Mouse (Mus musculus) spleen, adult 18-20 months (tissue): ENCODE data around the gene Fggy.

Experiments used
- DNase-seq, 2 experiments: peaks; one replicate each; pipeline ENCODE4 v3.0.0; 2022; ENCODE audit warnings: mixed read lengths in 2 of 2

Gene Fggy

DNA sequence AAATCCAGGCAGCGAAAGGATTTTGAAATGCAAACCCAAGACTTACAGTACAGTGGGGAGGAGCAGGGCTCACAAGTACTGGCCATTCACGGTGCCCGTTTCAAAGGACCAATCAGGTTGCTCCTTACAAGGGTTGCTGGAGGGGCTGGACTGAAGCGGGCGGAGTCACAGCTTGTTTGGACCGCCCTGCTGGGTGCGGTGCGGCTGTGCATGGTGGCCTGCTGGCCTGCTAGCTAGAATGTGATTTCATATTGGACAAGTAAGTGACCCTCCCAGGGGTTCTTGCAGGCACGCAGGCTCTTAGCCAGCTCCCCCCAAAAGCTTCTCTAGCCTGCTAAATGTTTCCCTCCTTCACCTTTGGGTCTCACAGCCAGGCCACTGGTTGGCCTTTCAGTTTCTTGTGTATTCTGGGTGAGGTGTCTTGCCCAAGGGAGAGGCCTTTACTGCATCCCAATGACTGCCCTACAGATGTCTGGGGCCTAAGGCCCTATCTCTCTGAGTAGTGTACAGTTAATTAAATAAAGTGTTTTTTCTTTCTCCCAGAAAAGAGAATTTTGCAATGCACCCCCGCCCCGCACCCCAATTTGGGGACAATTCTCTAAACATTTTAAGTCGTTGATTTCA lies at the start of gene Fggy:
Gene Fggy, plus strand, starts transcription at position 175 of the 624 bp plus-strand sequence.
- DNase-seq: peak; percentile 89 to 94

DNA sequence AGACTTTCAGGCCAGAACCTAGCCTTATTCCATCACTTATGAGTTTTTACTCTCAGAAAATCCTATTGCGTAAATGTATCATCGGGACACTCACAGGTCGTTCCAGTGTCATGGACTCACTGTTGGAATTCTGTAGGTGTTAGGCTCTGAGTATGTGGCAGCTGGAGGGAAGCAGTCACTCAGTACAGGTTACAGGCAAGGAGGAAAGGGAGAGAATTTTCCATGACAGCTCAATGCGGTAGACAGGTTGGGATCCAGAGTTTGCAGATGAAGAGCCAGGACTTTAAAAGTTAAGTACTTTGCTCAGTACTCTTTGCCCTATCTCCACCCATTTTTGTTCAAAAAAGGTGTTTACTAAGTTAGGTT lies 49.4 kb upstream of the Fggy start:
- DNase-seq: no peak

DNA sequence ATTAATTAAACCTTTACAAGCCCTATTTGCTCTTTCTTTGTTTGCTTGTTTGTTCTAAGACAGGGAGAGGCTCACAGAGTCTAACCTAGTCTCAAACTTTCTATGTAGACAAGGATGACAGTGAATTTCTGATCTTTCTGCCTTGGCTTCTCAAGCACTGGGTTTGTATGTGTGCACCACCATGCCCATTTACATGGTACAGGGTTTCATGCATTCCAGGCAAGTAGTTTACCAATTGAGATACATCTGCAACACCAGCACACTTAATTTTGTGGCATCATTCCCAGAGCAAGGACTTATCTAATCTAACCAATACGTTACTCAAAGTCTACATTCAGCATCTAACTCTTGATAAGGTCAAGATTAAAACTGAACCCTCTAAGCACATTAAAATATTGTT lies 38.9 kb upstream of the Fggy start:
- no peak for DNase-seq

DNA sequence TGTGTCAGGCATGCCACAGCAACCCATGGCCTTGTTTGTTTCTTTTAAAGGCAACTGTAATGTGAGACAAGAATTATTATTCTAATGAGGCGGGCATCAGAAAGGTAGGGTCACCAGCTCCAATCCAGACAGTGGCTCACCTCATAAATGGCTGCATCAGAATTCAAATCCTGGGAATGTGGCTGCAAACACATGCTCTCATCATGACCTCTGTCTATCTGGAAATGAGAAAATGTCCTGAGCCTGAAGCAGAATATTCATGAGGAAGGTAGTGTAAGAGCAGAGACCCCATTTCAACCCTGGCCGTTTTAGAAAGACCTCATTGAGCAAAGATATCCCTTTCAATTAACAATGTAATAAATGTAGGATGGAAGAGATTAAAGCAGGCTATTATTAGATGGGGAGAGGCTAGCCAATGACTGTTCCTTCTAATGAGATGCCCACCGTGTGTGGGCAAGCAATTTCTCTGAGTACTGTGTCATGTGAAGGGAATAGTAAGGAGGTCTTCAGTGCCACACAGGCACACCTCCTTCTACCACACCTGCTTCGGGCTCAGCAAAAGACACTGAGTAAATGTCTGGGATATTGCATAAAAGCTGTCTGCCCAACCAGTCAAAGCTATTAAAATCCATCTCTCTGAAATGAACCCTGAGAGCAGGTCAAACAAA lies 37.2 kb upstream of the Fggy start:
- DNase-seq: no peak

DNA sequence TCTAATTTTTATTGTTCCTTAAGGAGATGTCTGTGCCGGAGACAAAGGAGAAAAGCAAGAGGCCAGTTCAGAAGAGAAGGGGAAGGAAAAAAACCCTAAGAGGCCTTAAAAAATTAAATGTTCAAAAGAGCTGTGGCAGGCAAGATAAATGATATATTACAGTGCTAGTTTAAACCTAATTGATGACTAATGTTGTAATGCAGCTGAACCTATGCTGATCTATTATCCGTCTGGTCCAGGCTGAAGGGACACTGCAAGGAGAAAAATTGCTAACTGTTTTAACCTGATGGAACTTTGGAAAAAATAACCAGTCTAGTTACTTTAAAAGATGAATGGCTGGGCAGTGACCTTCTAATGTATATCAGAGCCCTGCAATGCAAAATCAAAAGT lies 36.7 kb upstream of the Fggy start:
- DNase-seq: no peak

DNA sequence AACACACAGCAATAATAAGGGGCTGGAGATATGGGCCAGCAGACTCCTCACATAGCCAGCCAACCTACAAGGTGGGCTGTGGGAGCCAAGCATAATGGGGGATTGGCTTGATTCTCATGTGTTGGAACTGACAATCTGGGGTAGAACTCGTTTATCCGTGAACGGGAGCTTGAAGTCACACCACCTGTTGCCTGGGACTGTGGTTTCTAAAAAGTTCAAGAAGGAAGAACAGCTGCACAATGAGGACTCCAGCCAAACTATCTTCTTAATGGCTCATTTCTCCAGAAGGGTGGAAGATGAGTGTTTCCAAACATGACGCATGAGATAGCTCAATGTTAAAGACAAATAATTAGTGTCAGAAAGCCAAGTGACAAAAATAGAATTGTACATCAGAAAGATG lies 30.7 kb upstream of the Fggy start:
- no peak for DNase-seq

DNA sequence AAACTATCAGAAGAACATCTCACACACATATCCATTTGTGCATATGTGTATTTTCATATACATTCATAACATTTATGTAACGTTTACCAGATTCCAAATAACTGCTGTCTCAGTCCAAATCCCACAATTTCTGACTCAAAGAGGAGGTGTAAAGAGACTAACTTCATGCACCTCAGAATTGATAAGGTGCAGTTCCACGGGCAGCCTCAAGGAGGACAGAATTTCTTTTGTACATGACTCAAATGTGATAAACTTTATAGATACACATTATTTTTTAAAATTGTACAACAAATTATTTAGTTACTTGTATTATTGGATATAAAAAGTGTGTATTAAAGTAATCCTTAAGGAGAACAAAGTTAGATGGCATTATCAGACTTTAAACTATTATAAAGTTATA lies 26.6 kb upstream of the Fggy start:
- no peak for DNase-seq

DNA sequence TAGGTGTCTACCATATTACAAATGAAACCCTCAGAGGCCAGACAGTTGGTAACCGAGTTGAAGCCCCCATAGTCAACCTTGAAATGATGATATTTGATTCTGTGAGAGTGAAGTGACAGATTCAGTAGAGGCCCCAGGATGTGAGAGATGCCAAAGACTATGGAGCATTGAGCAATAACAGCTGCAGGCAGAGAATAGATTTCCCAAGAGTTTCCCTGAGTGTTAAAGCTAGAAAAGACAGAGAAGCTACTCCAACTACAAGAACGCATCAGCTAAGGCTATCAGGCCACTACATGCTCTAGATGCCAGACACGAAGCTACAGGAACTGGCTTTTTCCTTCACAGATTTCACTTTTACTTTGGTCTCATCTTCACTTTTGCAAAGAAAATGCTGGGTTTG lies 23.4 kb upstream of the Fggy start:
- DNase-seq: no peak

DNA sequence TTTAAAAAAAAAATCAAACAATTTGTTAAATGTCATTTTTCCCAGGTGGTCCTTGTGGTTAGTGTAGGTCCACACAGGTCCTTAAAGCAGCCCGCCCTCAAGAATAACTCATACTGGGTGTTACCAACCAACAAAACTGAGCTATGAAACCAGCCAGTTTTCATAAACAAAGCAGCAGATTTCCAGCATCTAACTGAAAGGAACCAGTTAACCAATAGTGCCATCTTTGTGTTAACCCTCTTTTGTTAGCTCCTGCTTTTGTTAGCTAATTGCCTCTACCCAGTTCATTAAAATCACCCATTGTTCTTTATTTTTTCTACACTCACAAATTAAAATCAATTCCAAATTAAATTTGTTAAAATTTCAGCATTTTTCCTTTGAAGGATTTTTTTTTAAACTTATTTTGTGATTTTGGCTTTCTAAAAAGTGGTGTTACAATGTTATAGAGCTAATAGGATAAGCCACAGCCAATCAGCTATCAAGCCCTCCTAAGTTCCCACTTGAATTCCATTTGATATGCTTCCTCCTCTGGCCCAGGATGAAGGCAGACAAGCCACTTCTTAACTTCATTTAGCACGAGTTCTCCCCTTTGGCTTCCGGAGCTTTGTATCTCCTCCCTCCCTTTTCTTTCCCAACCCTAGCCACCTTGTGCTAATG lies 15.8 kb upstream of the Fggy start:
- no peak for DNase-seq

DNA sequence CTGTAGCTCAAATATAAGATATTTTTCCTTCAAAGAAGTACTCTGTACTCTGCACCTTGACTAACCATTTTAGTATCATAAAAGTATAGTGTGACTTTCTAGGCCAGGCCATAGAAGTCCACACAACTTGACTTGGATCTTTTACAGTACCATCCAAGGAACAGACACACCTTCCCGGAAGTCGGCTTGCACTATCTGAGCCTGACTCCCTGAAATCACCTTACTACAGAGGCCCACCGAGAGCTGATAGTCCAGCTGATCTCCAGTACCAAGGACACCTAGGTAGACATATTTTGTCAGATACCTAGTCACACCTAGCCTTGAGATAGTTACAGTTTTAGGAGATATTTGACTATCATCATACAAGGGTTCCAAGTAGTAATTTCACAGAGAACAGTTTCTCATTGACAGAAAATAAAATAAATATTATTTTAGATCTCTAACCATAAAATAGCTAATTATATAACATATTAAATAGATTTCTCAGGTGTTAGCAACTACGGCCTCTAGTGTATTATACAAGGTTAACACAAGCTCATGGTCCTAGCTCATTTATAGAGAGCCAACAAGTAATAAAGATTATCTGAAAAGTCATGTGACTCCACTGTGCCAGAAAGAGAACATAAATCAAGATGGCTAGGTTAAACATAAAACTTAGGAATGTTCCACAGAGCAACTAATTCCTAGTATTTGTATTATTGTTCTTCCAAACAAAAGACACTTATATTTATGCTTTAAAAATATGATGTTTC lies 15.1 kb upstream of the Fggy start:
- no peak for DNase-seq

DNA sequence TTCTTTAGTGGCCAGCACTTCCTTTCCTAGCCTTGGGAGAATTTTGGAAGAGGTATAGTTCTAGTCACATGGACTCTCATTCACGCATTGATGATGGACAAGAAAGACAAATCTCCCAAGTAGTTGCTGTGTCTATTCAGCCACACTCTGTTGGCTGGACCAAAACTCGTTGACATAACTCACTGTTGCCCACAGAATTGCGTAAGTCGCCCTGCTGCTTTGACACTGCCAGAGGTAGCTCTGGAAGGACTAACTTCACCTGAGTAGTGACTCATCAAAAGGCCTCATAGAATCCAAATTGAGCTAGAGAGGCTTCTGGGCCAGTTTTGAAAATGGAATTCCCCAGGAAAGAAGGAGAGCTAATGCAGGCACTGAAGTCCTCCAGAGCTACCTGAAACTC lies 13.8 kb upstream of the Fggy start:
- no peak for DNase-seq

DNA sequence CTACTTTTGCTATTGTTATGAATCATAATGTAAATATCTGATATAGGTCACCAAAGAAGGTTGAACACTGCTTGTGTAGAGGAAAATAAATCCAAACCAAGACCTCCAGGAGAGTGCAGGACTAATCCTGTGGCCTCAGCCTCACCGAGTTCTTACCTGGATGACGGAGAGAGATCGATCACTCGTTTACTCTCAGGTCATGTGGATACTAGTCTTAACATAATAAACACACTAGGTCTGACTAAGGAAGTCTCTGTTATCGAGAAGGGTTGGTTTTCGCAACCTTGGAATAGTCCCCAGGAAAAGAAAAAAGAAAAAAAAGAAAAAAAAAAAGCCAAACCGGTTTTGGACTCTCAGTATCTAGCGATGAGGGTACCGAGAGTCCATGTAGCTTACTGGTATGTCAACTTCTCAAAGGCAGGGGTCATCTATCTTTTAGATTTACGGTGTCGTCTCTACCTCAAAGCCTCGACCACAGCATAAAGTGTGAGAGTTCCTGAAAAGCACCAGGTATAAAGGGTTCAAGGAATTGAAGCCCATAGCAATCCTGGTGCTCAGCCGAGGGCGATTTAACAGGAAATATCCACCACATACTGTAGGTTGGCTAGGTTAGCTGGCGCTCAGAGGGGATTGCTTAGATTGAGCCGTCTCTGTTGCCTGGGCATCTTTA lies 509 bp upstream of the Fggy start:
- DNase-seq: no peak

DNA sequence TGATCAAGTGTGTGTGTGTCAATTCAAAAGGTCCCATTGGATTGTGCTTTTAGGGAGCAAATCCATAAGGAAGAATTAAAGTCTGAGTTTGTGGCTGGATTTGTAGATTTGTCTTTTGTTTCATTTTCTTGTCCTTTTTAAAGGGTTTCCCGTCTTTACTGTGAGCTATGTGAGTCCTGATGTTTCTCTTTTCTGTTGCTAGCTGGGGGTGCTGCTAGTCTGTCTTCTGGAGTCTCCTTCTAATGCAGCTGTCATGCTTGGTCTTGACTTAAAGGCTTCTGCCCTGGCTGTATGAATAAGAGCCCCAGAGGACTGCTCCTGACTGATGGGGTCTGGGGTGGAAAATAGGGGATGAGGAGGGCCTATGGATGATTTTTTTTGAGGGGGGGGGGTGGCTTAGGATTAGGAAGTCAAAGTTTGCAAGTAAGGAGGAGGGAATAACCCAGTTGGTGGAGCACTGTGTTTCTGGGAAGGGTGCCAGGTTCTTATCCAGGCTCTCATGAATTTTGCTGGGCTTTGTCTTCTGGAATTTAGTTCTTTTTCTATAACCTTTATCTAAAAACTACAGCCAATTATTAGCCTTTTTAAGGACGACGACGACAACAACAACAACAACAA lies 1.1 kb downstream of the Fggy start:
- no peak for DNase-seq

DNA sequence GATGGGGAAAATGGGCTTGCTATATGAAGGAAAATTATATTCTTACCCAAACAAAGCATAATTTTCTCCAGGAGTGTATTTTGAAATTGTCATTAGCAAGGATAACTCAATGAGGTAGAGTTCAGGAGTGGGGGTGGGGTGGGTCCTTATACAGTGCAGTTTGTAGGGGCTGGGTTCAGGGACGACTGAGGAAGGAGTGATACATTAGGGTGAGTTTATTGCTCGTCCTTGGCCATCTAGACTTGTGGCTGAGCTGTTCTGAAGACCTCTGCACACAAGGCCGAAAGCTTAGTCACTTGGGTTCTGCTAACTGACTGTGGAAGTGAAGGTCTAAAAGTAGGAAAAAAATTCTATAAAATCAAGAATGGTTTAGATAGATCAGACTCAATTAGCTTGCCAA lies 14.3 kb downstream of the Fggy start:
- DNase-seq: no peak

DNA sequence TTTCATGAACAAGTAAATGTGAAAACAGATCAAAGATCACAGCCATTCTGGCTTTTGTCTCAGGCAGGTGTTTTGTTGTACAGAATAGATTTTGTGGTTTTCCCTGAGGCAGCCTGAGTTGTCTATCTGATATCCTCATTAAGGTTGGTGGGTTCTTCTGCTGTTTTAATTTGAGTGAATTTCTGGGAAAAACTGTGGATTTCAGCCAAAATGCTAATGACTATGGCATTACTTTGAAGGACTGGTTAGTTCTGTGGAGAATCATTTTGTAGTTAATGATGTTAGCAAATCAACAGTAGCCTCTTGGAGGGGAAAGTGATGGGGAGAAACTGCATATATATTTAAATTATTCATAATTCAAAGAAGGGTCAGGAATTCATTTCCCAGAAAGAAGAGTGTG lies 16.4 kb downstream of the Fggy start:
- DNase-seq: no peak

DNA sequence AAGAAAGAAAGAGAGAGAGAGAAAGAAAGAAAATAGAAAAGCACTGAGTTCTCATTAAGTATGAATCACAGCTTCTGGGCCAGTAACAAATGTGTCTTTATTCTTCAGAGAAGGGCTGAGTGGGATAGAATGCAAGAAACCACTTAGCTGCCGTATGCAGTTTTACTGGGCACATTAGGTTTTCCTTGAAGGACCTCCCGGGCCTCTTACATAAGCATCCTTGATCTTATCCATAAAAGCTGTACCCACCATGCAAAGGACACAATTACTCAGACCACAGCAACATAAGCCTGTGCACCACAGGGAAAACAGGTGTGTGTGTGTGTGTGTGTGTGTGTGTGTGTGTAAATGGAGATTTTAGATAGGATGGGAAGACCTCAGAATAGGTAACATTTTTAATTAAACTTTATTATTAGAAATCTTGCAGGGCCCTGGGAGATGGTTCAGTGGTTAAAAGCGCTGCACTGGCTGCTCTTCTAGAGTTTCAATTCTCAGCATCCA lies 18.2 kb downstream of the Fggy start:
- no peak for DNase-seq

DNA sequence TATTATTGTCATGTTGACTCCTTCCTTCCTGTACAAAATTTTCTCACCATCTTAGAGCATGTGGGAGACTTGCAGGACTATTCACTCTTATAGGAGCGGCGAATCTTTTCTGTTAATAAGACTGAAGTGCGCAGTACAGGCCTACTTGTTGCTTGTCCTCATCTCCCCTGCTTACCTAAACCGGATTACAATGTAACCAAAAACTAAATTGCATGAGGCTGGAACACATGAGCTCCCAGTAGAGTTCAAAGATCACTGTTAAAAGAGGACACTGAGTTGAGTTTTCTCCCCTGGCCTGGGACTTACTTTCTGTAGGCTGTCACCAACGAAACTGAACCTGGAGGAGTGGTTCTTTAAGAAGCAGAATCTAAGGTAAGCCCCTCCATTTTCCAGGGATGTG lies 21.9 kb downstream of the Fggy start:
- DNase-seq: no peak

DNA sequence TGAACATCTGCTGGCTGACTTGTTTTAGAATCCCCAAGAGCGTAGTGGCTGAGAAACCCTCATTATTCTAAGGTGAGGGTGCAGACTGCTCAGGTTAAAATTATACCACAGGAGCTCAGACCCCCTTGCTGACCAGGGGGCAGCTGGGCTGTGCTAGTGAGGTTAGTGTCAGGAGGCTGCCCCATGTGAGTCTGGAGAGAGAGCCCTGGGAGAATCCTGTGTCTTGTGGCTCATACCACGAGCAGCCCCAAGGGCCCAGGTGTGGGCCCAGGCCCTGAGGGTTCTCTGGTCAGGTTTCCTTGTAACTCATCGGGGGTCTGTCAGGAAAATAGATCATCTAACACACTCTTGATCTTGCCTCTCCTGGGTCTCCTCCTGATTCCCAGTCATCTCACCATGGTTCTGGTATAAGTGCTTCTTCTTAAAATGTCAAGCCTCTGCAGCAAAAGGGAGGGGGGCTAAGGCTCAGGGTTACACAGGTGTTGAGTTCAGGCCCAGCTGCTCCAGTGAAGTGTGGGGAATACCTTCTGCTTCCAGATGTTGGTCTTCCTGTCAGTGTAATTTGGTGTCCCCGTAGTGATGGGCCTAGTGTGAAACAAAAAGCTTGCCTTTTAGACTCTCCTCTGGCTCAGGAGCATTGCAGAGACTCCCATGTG lies 26.9 kb downstream of the Fggy start:
- DNase-seq: no peak

DNA sequence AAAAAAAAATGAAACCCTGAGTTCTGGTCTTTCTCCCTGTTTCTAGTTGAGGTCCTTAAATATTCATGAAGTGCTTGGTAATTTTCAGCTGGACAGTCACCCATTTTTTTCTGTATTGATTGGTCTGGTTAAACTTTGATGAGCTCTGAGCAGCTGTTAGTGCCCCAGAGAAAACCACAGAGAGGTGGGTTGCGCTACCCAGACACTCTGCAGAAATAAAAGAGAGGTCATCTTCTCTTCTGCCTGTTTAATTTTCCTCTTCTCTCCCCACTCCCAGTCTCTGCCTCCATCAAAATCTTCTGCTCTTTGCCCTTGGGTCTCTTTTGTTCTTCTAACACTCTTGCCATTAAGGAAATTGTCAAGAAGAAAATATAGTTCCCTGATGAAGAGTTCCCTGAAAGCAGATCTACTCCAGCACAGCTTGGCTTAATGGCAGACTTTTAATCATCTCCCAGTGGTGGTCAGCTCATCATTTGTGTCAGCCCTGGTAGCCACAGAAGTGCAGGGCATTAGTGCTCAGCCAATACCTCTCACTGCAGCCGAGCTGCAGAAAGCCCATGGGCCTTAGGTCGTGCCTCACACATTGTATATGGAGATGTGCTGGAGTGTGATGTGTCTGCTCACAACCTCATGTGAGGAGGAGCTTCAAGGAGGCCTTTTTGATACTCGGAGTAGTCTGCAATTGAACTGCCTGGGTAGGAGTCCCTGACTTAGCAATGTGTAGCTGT lies 29.1 kb downstream of the Fggy start:
- DNase-seq: no peak

DNA sequence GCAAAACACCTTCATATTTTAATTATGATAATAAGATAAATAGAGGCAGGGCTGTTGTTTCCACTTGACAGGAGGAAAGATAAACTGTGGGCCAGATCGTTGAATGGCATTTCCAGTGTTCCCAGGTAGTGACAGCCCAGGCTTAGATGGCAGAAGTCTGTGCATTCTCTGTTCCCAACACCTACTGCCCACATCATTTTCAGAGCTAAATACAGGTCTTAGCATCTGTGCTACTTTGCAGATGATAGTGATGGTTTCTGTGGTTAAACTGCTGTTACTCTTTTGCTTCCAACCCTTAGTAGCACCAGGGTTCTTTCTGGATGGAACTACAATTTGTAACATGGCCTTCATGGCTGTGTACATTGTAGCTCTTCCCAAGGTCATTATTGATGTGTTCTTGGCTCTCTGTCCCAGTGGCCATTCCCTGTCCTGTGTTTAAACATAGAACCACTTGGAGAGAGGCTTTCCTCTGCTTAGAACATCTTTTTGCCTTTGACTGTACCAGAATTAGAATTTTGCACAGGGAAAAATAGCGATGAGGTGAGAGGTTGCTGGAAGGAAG lies 31.5 kb downstream of the Fggy start:
- no peak for DNase-seq

DNA sequence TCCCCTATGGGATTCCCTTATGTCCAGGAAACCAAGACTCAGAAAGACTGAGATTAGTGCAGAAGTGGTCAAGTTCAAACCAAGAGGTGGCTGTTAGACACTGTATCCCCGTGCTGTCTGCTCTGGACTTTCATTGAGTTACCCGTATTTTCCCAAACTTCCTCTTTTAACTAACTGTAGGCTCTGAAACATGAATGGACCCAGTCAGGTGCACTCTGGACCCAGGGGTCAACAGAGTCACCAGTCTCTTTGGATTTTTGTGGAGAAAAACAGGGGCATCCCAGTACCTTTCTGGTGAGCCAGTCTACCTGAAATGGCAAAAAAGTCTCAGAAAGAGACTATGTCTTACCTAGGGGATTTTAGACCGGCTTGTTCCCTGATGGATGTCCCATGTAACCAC lies 33.6 kb downstream of the Fggy start:
- DNase-seq: no peak
